Mouse (Mus musculus): ENCODE measurements around the gene Gm1527.
A peak's percentile ranks its signal among the peaks of the same experiment; 100 is the strongest.
"Not testable (repeated sequence)": the region's sequence is repeated elsewhere in the genome, so short reads cannot be mapped to it uniquely, and the experiment has no call there.

Gm1527 gene

GRCm38 (mm10) chr3:28892317-28892716 is at the start of gene Gm1527:
Gm1527 (plus strand) TSS chr3:28892617.
- DNase-seq: no peak

GRCm38 (mm10) chr3:28843231-28843630 is 49.2 kb upstream of the Gm1527 start:
- no peak for DNase-seq

GRCm38 (mm10) chr3:28847115-28847514 is 45.3 kb upstream of the Gm1527 start:
- no peak for DNase-seq

- not testable (repeated sequence) for DNase-seq
These were observed 40.2 kb upstream of the Gm1527 start for GRCm38 (mm10) chr3:28852174-28852573.

- DNase-seq: not testable (repeated sequence)
These were observed 32.6 kb upstream of the Gm1527 start for GRCm38 (mm10) chr3:28859630-28860392.

- DNase-seq: not testable (repeated sequence)
These were observed 4.5 kb downstream of the Gm1527 start for GRCm38 (mm10) chr3:28896966-28897365.

GRCm38 (mm10) chr3:28965931-28966330 is 73.5 kb downstream of the Gm1527 start:
- DNase-seq: no peak

- peak; percentile 4 to 9 for DNase-seq
These were observed 76.4 kb downstream of the Gm1527 start for GRCm38 (mm10) chr3:28968851-28969250.

Measured in thymus, postnatal 36 days (tissue).